Mouse (Mus musculus): ENCODE results near the gene Kctd13. TPM values are rescaled to one million over a fixed set of nuclear protein-coding genes. Genes with fewer than 3 reads are reported as not detected.

Kctd13 gene
- polyA plus RNA-seq, 1 experiment from 2014 or later: 33.5 TPM

GRCm38 (mm10) chr7:126963548-126964286, 35.0 kb downstream of the Kctd13 start:
- no peak overlapping the region for H3K9ac ChIP-seq (ENCODE audit: low read depth, low read length)
- no peak overlapping the region for H3K27ac ChIP-seq (ENCODE audit: low read depth, low read length)
- no peak overlapping the region for H3K4me2 ChIP-seq (replicated peaks; ENCODE audit: low read depth, low read length)
- WGBS: 27% methylated on average over 19 of the region's 19 CpGs
- peaks cover 2% of the 10 kb centered on the region; the same call in 1 of the 2 replicates for H3K27me3 ChIP-seq (ENCODE audit: control insufficient read depth, insufficient read depth, low read length)
- no peaks in the 10 kb centered on the region for H3K4me1 ChIP-seq (replicated peaks; ENCODE audit: control insufficient read depth, insufficient read depth, low read length)
- ATAC-seq (ENCODE audit: low FRiP score): no peak
- H3K9me3 ChIP-seq (ENCODE audit: control insufficient read depth, low read length): no peaks in the 10 kb centered on the region
- peak; percentile 42 for DNase-seq (ENCODE audit: low spot score)
- H3K4me3 ChIP-seq (ENCODE audit: low read depth, low read length): no peak overlapping the region
- no peaks in the 10 kb centered on the region for H3K36me3 ChIP-seq (ENCODE audit: control insufficient read depth, insufficient read depth, low read length)

GRCm38 (mm10) chr7:126965568-126965967, 36.9 kb downstream of the Kctd13 start:
- ATAC-seq (ENCODE audit: low FRiP score): no peak
- Histone ChIP-seq H3K4me1 (replicated peaks; ENCODE audit: control insufficient read depth, insufficient read depth, low read length) (no peaks in the 10 kb centered on the region), H3K4me2 (replicated peaks; ENCODE audit: low read depth, low read length) (no peak overlapping the region), H3K9me3 (ENCODE audit: control insufficient read depth, low read length) (no peaks in the 10 kb centered on the region), H3K27me3 (ENCODE audit: control insufficient read depth, insufficient read depth, low read length) (peaks cover 2% of the 10 kb centered on the region; the same call in 1 of the 2 replicates), H3K27ac (ENCODE audit: low read depth, low read length) (no peak overlapping the region), H3K36me3 (ENCODE audit: control insufficient read depth, insufficient read depth, low read length) (no peaks in the 10 kb centered on the region), H3K4me3 (ENCODE audit: low read depth, low read length) (no peak overlapping the region), H3K9ac (ENCODE audit: low read depth, low read length) (no peak overlapping the region)
- 79% methylated on average over 3 of the region's 3 CpGs for WGBS
- DNase-seq (ENCODE audit: low spot score): no peak

GRCm38 (mm10) chr7:126967361-126967760, 38.7 kb downstream of the Kctd13 start:
- Histone ChIP-seq H3K4me2 (replicated peaks; ENCODE audit: low read depth, low read length) (no peak overlapping the region), H3K4me1 (replicated peaks; ENCODE audit: control insufficient read depth, insufficient read depth, low read length) (no peaks in the 10 kb centered on the region), H3K27me3 (ENCODE audit: control insufficient read depth, insufficient read depth, low read length) (peaks cover under 1% of the 10 kb centered on the region; the same call in 1 of the 2 replicates), H3K27ac (ENCODE audit: low read depth, low read length) (no peak overlapping the region), H3K9ac (ENCODE audit: low read depth, low read length) (no peak overlapping the region), H3K9me3 (ENCODE audit: control insufficient read depth, low read length) (no peaks in the 10 kb centered on the region), H3K4me3 (ENCODE audit: low read depth, low read length) (no peak overlapping the region), H3K36me3 (ENCODE audit: control insufficient read depth, insufficient read depth, low read length) (no peaks in the 10 kb centered on the region)
- ATAC-seq (ENCODE audit: low FRiP score) (no peak), DNase-seq (ENCODE audit: low spot score) (no peak)
- WGBS: 67% methylated on average over 6 of the region's 6 CpGs

GRCm38 (mm10) chr7:126975493-126975892, 46.8 kb downstream of the Kctd13 start:
- ATAC-seq (ENCODE audit: low FRiP score): peak; percentile 25

GRCm38 (mm10) chr7:126975893-126975949, 47.0 kb downstream of the Kctd13 start, which contains the start of gene Cdipt:
TSS of gene Cdipt (plus strand) at chr7:126975914.
- peak within 1 kb of the TSS; percentile 99 for H3K9ac ChIP-seq (ENCODE audit: low read depth, low read length)
- no peaks in the 10 kb centered on the region for H3K27me3 ChIP-seq (ENCODE audit: control insufficient read depth, insufficient read depth, low read length)
- no peak for ATAC-seq (ENCODE audit: low FRiP score)
- H3K4me3 ChIP-seq (ENCODE audit: low read depth, low read length): peak within 1 kb of the TSS; percentile 98
- WGBS: 6% methylated on average over 1 of the region's 1 CpGs
- H3K4me1 ChIP-seq (replicated peaks; ENCODE audit: control insufficient read depth, insufficient read depth, low read length): no peaks in the 10 kb centered on the region
- H3K4me2 ChIP-seq (replicated peaks; ENCODE audit: low read depth, low read length): peak within 1 kb of the TSS; percentile 58
- H3K27ac ChIP-seq (ENCODE audit: low read depth, low read length): peak within 1 kb of the TSS; percentile 88
- DNase-seq (ENCODE audit: low spot score): no peak
- no peaks in the 10 kb centered on the region for H3K9me3 ChIP-seq (ENCODE audit: control insufficient read depth, low read length)
- peaks cover 4% of the 10 kb centered on the region; the same call in 1 of the 2 replicates for H3K36me3 ChIP-seq (ENCODE audit: control insufficient read depth, insufficient read depth, low read length)

More at GRCm38 (mm10) chr7:126975493-126975892, 46.8 kb downstream of the Kctd13 start:
- H3K9ac ChIP-seq (ENCODE audit: low read depth, low read length): no peak overlapping the region
- H3K4me2 ChIP-seq (replicated peaks; ENCODE audit: low read depth, low read length): peak overlapping the region; percentile 58
- no peaks in the 10 kb centered on the region for H3K9me3 ChIP-seq (ENCODE audit: control insufficient read depth, low read length)
- peaks cover 4% of the 10 kb centered on the region; the same call in 1 of the 2 replicates for H3K36me3 ChIP-seq (ENCODE audit: control insufficient read depth, insufficient read depth, low read length)
- no peaks in the 10 kb centered on the region for H3K27me3 ChIP-seq (ENCODE audit: control insufficient read depth, insufficient read depth, low read length)
- DNase-seq (ENCODE audit: low spot score): no peak
- H3K4me3 ChIP-seq (ENCODE audit: low read depth, low read length): peak overlapping the region; percentile 98; the same call in 1 of the 2 replicates
- 16% methylated on average over 8 of the region's 8 CpGs for WGBS
- H3K4me1 ChIP-seq (replicated peaks; ENCODE audit: control insufficient read depth, insufficient read depth, low read length): no peaks in the 10 kb centered on the region
- no peak overlapping the region; the same call in 1 of the 2 replicates for H3K27ac ChIP-seq (ENCODE audit: low read depth, low read length)

GRCm38 (mm10) chr7:126975950-126976866, 47.5 kb downstream of the Kctd13 start, which contains the start of gene Cdiptos:
TSS of gene Cdiptos (minus strand) at chr7:126976098.
- H3K4me1 ChIP-seq (replicated peaks; ENCODE audit: control insufficient read depth, insufficient read depth, low read length): no peaks in the 10 kb centered on the region
- under 1% methylated on average over 55 of the region's 55 CpGs for WGBS
- ATAC-seq (ENCODE audit: low FRiP score): peak; percentile 95

GRCm38 (mm10) chr7:126976878-126977459, 48.3 kb downstream of the Kctd13 start:
- Histone ChIP-seq H3K4me3 (ENCODE audit: low read depth, low read length) (peak overlapping the region; percentile 98), H3K27me3 (ENCODE audit: control insufficient read depth, insufficient read depth, low read length) (no peaks in the 10 kb centered on the region), H3K9me3 (ENCODE audit: control insufficient read depth, low read length) (no peaks in the 10 kb centered on the region), H3K27ac (ENCODE audit: low read depth, low read length) (peak overlapping the region; percentile 88; the same call in 1 of the 2 replicates), H3K36me3 (ENCODE audit: control insufficient read depth, insufficient read depth, low read length) (peaks cover 4% of the 10 kb centered on the region; the same call in 1 of the 2 replicates), H3K9ac (ENCODE audit: low read depth, low read length) (peak overlapping the region; percentile 99), H3K4me2 (replicated peaks; ENCODE audit: low read depth, low read length) (peak overlapping the region; percentile 58), H3K4me1 (replicated peaks; ENCODE audit: control insufficient read depth, insufficient read depth, low read length) (no peaks in the 10 kb centered on the region)
- 28% methylated on average over 14 of the region's 14 CpGs for WGBS
- DNase-seq (ENCODE audit: low spot score) (no peak), ATAC-seq (ENCODE audit: low FRiP score) (peak; percentile 6; the same call in 1 of the 2 replicates)

More at GRCm38 (mm10) chr7:126975950-126976866, 47.5 kb downstream of the Kctd13 start, which contains the start of gene Cdiptos:
- Histone ChIP-seq H3K27ac (ENCODE audit: low read depth, low read length) (peak within 1 kb of the TSS; percentile 88), H3K27me3 (ENCODE audit: control insufficient read depth, insufficient read depth, low read length) (no peaks in the 10 kb centered on the region), H3K4me3 (ENCODE audit: low read depth, low read length) (peak within 1 kb of the TSS; percentile 98), H3K36me3 (ENCODE audit: control insufficient read depth, insufficient read depth, low read length) (peaks cover 4% of the 10 kb centered on the region; the same call in 1 of the 2 replicates), H3K9ac (ENCODE audit: low read depth, low read length) (peak within 1 kb of the TSS; percentile 99), H3K4me2 (replicated peaks; ENCODE audit: low read depth, low read length) (peak within 1 kb of the TSS; percentile 58), H3K9me3 (ENCODE audit: control insufficient read depth, low read length) (no peaks in the 10 kb centered on the region)
- peak; percentile 99 for DNase-seq (ENCODE audit: low spot score)

GRCm38 (mm10) chr7:126978841-126979240, 50.2 kb downstream of the Kctd13 start:
- DNase-seq (ENCODE audit: low spot score) (no peak), ATAC-seq (ENCODE audit: low FRiP score) (no peak)
- Histone ChIP-seq H3K4me3 (ENCODE audit: low read depth, low read length) (no peak overlapping the region), H3K4me2 (replicated peaks; ENCODE audit: low read depth, low read length) (no peak overlapping the region), H3K36me3 (ENCODE audit: control insufficient read depth, insufficient read depth, low read length) (peaks cover 4% of the 10 kb centered on the region; the same call in 1 of the 2 replicates), H3K27me3 (ENCODE audit: control insufficient read depth, insufficient read depth, low read length) (no peaks in the 10 kb centered on the region), H3K4me1 (replicated peaks; ENCODE audit: control insufficient read depth, insufficient read depth, low read length) (no peaks in the 10 kb centered on the region), H3K27ac (ENCODE audit: low read depth, low read length) (no peak overlapping the region), H3K9ac (ENCODE audit: low read depth, low read length) (no peak overlapping the region), H3K9me3 (ENCODE audit: control insufficient read depth, low read length) (no peaks in the 10 kb centered on the region)
- 95% methylated on average over 6 of the region's 6 CpGs for WGBS

Data from hindbrain, embryonic 11.5 days (tissue).